In the genomic region with DNA sequence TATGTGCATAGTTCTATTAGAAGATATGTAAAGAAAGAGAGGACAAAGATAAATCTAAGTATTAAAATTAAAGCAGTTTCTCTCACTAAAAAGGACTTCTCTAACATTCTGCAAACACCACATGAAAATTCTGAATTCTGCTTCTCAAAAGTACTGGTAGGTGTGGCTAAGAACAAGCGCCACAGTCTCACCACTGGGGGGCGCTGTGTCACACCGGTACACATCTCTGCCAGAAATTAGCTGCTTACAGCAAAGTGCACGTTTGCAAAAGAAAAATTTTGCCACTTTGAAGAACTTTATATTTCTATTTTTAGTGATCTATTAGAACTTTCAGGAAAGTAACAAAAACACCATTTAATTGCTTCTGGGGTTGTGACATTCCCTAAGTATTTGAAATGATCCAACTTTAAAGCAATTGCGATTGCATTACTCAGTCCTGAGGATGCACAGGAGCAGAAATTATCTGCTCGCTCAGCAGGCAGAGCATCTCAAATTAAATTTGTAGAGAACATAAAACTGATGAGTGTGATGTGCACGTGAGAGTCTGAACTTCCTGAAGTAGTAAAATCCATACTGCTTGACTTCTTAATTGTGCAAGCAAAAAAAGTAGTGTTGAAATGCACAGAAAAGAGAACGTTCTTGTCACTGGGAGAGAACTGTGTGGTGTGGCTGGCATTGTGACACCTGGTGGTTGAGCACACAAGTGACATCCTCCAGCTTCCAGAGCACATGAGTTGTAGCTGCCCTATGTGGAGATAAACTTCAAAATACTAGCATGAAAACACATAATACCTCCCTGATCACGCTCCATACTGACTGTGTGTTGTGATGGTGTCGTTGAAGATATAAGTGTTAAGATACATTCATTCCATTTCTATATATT, we compare ENCODE assay signal across 9 mouse cellular contexts. TPM values are rescaled to one million over a fixed set of nuclear protein-coding genes. Genes with fewer than 3 reads are reported as not detected.
DNase-seq lines count a peak whose midpoint lies in the region; ATAC-seq and TF ChIP-seq lines count a peak whose summit lies in the region.
"Had no signal": no experiment of that assay in that cellular context is flagged by ENCODE, and none has a peak within 500 bp of the region (broad histone marks: within the 10 kb centered on the region; RNA-seq: fewer than 3 reads in every experiment).

No protein-coding gene starts in this region.

- peak overlapping the region; percentile 32 for H3K4me2 ChIP-seq in hindbrain, embryonic 15.5 days

- no peaks in the 10 kb centered on the region for H3K9me3 ChIP-seq in hindbrain, embryonic 15.5 days

- H3K4me3 ChIP-seq in cerebellum, adult 2 months (replicated peaks; ENCODE audit: insufficient read depth, low read depth, low read length) = no peak overlapping the region
- no peak overlapping the region for H3K4me3 ChIP-seq in hindbrain, embryonic 15.5 days
- H3K4me3 ChIP-seq: myocyte had no signal

- DNase-seq in Patski (ENCODE audit: low read depth, low spot score) = no peak
- DNase-seq in cerebellum, adult 2 months = peak; percentile 61 to 70
- peak; percentile 20 to 50 for DNase-seq in frontal cortex, postnatal 10 days (ENCODE audit: low spot score in 2 of 2)
- DNase-seq in left cerebral cortex, adult 8-10 months (ENCODE audit: low spot score in 2 of 2) = peak; percentile 24 to 25
- peak; percentile 54 to 80 for DNase-seq in right cerebral cortex, postnatal 10 days (ENCODE audit: low spot score in 2 of 2)
- peak; percentile 56 to 73 for DNase-seq in urinary bladder, postnatal 36 days (ENCODE audit: low spot score in 2 of 2)

- no peak overlapping the region for H3K9ac ChIP-seq in hindbrain, embryonic 15.5 days

- peak; percentile 97 for TF ChIP-seq CTCF in Patski (IDR thresholded peaks at IDR 0.05)
- peak; percentile 87 for TF ChIP-seq CTCF in cerebellum, adult 2 months (IDR thresholded peaks at IDR 0.05; ENCODE audit: borderline replicate concordance, insufficient read depth, low read depth, low read length)

- no peaks in the 10 kb centered on the region for H3K36me3 ChIP-seq in hindbrain, embryonic 15.5 days

- CTCF ChIA-PET in Patski (lab: Charles Lee) = interaction anchor here (0.9 to 1.8 kb wide), 4 partner anchors 9 to 146 kb away, joined by 4 to 6 read pairs (median 4); no protein-coding TSS in a partner anchor

- POLR2A ChIA-PET in Patski (lab: Charles Lee) = no interaction called here

- H3K27me3 ChIP-seq in Patski = peaks cover 49% of the 10 kb centered on the region
- no peaks in the 10 kb centered on the region for H3K27me3 ChIP-seq in cerebellum, adult 2 months (ENCODE audit: control insufficient read depth, insufficient read depth, low read length)
- no peaks in the 10 kb centered on the region for H3K27me3 ChIP-seq in hindbrain, embryonic 15.5 days

- H3K27ac ChIP-seq in cerebellum, adult 2 months (ENCODE audit: insufficient read depth, low read length) = no peak overlapping the region
- H3K27ac ChIP-seq in hindbrain, embryonic 15.5 days (replicated peaks) = no peak overlapping the region

- peak; percentile 87 for ATAC-seq in Patski
- ATAC-seq in hindbrain, embryonic 15.5 days (ENCODE audit: low FRiP score, low read depth) = 0 out of 2 replicates have a peak, but pooled peaks have one; percentile 59
- ATAC-seq in megakaryocyte-erythroid progenitor cell, adult 5-6 weeks (replicated peaks; ENCODE audit: low FRiP score, low TSS enrichment, poor library complexity, severe bottlenecking) = peak; percentile 96

- TF ChIP-seq POLR2A in cerebellum, adult 2 months (IDR thresholded peaks at IDR 0.05; ENCODE audit: borderline replicate concordance, insufficient read depth, low read length) = no peak

- no peaks in the 10 kb centered on the region; the same call in 1 of the 2 replicates for H3K4me1 ChIP-seq in cerebellum, adult 2 months (ENCODE audit: control insufficient read depth, insufficient read depth, low read length)
- no peaks in the 10 kb centered on the region for H3K4me1 ChIP-seq in hindbrain, embryonic 15.5 days (replicated peaks)

- 19% methylated on average over 10 of the region's 10 CpGs for WGBS in cerebellum, adult 2 months
- 28% methylated on average over 10 of the region's 10 CpGs for WGBS in hindbrain, embryonic 15.5 days

- in situ Hi-C loops in Patski (cut with MboI; ENCODE audit: low pct_unique_long_range_greater_than_20kb) = no loop called here

RNA-seq across cellular contexts. Expression of a gene that starts 18.8 kb away (rescaled TPM):
- polyA plus RNA-seq in Patski (2021) = 85.5 TPM
- polyA plus RNA-seq in cerebellum, adult 2 months (2012; rRNA removed) = 97.8 and 99.4 TPM in 2 replicates
- 164 and 188 TPM in 2 replicates for polyA plus RNA-seq in hindbrain, embryonic 15.5 days (2015; fragmentation: Nextera tagmentation; extraction: Ambion mirVana)
- 100 to 1,000 TPM; 123 to 138 (median 133) TPM for total RNA-seq in left cerebral cortex, adult 8-10 months (2022)
- 113 and 134 TPM in 2 replicates for total RNA-seq in megakaryocyte-erythroid progenitor cell, adult 5-6 weeks (2014; fragmentation: Nextera tagmentation)
- total RNA-seq in megakaryocyte-erythroid progenitor cell, adult 5-6 weeks (2017) = 195 and 209 TPM in 2 replicates
